Mouse (Mus musculus) CH12.LX (cell line): ENCODE results near the gene Tmem110. TPM values are rescaled to one million over a fixed set of nuclear protein-coding genes. Genes with fewer than 3 reads are reported as not detected.
A peak's percentile ranks its signal among the peaks of the same experiment; 100 is the strongest.

Source experiments
- DNase-seq: peaks from one replicate; pipeline ENCODE4 v3.0.0-alpha.2; 2013; ENCODE audit errors: extremely low read depth
- H3K27ac ChIP-seq: 2 replicates; pipeline ENCODE4 v1.5.1; 2012; ENCODE audit warnings: low read depth, mild to moderate bottlenecking, control low read depth, moderate library complexity; ENCODE audit not compliant: insufficient read depth
- H3K27me3 ChIP-seq: replicated peaks from 2 replicates; pipeline ENCODE3; 2012; ENCODE audit warnings: inconsistent platforms
- H3K36me3 ChIP-seq, 2 experiments: replicated peaks in 1 of 2; 2 replicates each; pipeline versions ENCODE3 to v1.6.1; 2012; ENCODE audit warnings: inconsistent platforms in 1 of 2, low read length in 1 of 2, mild to moderate bottlenecking in 1 of 2, mixed read lengths in 1 of 2, moderate library complexity in 1 of 2; ENCODE audit not compliant: control insufficient read depth in 1 of 2, insufficient read depth in 1 of 2
- H3K4me1 ChIP-seq, 2 experiments: 2 replicates each; pipeline ENCODE4 v1.6.1; 2012; ENCODE audit warnings: inconsistent platforms in 1 of 2, moderate library complexity in 1 of 2; ENCODE audit not compliant: insufficient read depth in 2 of 2, control insufficient read depth in 1 of 2
- H3K4me2 ChIP-seq: 2 replicates; pipeline ENCODE4 v1.6.1; 2012; ENCODE audit warnings: low read depth, mild to moderate bottlenecking, control low read depth; ENCODE audit not compliant: poor library complexity, insufficient read depth, severe bottlenecking
- H3K4me3 ChIP-seq, 3 experiments: fragments of 150-350 bp in 1 of 3; sonication (generic) in 1 of 3; replicated peaks in 1 of 3; 2 replicates each; pipeline versions ENCODE3 to v1.5.1; 2011 to 2012; ENCODE audit warnings: low read depth in 2 of 3, low read length in 2 of 3, mild to moderate bottlenecking in 2 of 3, moderate library complexity in 2 of 3, control low read depth in 1 of 3, improper control_type of control experiment in 1 of 3, inconsistent platforms in 1 of 3, mixed read lengths in 1 of 3; ENCODE audit not compliant: poor library complexity in 1 of 3
- H3K79me2 ChIP-seq: replicated peaks from 2 replicates; pipeline ENCODE4 v1.6.1; 2012; ENCODE audit warnings: mild to moderate bottlenecking, moderate library complexity; ENCODE audit not compliant: control insufficient read depth, poor library complexity, insufficient read depth, severe bottlenecking; ENCODE audit errors: extremely low read depth
- H3K9ac ChIP-seq: 2 replicates; pipeline ENCODE4 v1.6.1; 2012; ENCODE audit warnings: low read depth, mild to moderate bottlenecking, control low read depth, moderate library complexity; ENCODE audit not compliant: insufficient read depth
- H3K9me3 ChIP-seq: replicated peaks from 2 replicates; pipeline ENCODE3; 2012; ENCODE audit warnings: low read length, inconsistent platforms, mixed read lengths
- BHLHE40 ChIP-seq: IDR thresholded peaks from 2 replicates; pipeline ENCODE4 v1.6.1; 2011; ENCODE audit warnings: mild to moderate bottlenecking, low read depth, low read length, improper control_type of control experiment
- CHD2 ChIP-seq: IDR thresholded peaks from 2 replicates; pipeline ENCODE4 v1.6.1; 2011; ENCODE audit warnings: low read length, improper control_type of control experiment
- E2F4 ChIP-seq: IDR thresholded peaks from 2 replicates; pipeline ENCODE4 v1.6.1; 2011; ENCODE audit warnings: low read depth, low read length, improper control_type of control experiment; ENCODE audit not compliant: insufficient replicate concordance
- EP300 ChIP-seq: IDR thresholded peaks from 2 replicates; pipeline ENCODE4 v1.6.1; 2011; ENCODE audit warnings: low read length, improper control_type of control experiment
- JUN ChIP-seq: IDR thresholded peaks from 2 replicates; pipeline ENCODE4 v1.6.1; 2011; ENCODE audit warnings: low read depth, mild to moderate bottlenecking, low read length, improper control_type of control experiment, moderate library complexity; ENCODE audit not compliant: insufficient read depth
- MXI1 ChIP-seq: IDR thresholded peaks from 2 replicates; pipeline ENCODE4 v1.6.1; 2011; ENCODE audit warnings: mild to moderate bottlenecking, low read depth, low read length, improper control_type of control experiment
- MYC ChIP-seq: IDR thresholded peaks from 2 replicates; pipeline ENCODE4 v1.6.1; 2011; ENCODE audit warnings: low read depth, mild to moderate bottlenecking, improper control_type of control experiment, low read length
- NELFE ChIP-seq: IDR thresholded peaks from 2 replicates; pipeline ENCODE4 v1.6.1; 2011; ENCODE audit warnings: low read depth, low read length, improper control_type of control experiment
- NRF1 ChIP-seq: IDR thresholded peaks from 2 replicates; pipeline ENCODE4 v1.6.1; 2014; ENCODE audit warnings: low read depth, mild to moderate bottlenecking, inconsistent platforms, low read length, improper control_type of control experiment, moderate library complexity
- PAX5 ChIP-seq: IDR thresholded peaks from 2 replicates; pipeline ENCODE4 v1.6.1; 2012; ENCODE audit warnings: low read length, inconsistent platforms, mixed read lengths
- POLR2A ChIP-seq: IDR thresholded peaks from 2 replicates; pipeline ENCODE4 v1.6.1; 2011; ENCODE audit warnings: low read depth, mild to moderate bottlenecking, improper control_type of control experiment, low read length
- POLR2AphosphoS2 ChIP-seq: IDR thresholded peaks from 2 replicates; pipeline ENCODE4 v1.6.1; 2011; ENCODE audit warnings: low read depth, low read length, improper control_type of control experiment
- RAD21 ChIP-seq: IDR thresholded peaks from 2 replicates; pipeline ENCODE4 v1.6.1; 2011; ENCODE audit warnings: low read depth, mild to moderate bottlenecking, low read length, improper control_type of control experiment, moderate library complexity
- RCOR1 ChIP-seq: conservative IDR thresholded peaks from 2 replicates; pipeline ENCODE4 v1.6.1; 2012; ENCODE audit warnings: low read depth, mild to moderate bottlenecking, inconsistent platforms, low read length, improper control_type of control experiment
- TBP ChIP-seq: conservative IDR thresholded peaks from 2 replicates; pipeline ENCODE4 v1.6.1; 2011; ENCODE audit warnings: low read depth, low read length, improper control_type of control experiment
- TCF12 ChIP-seq: IDR thresholded peaks from 2 replicates; pipeline ENCODE4 v1.6.1; 2014; ENCODE audit warnings: low read depth, mild to moderate bottlenecking, inconsistent platforms, low read length, improper control_type of control experiment
- UBTF ChIP-seq: IDR thresholded peaks from 2 replicates; pipeline ENCODE4 v1.6.1; 2012; ENCODE audit warnings: low read depth, mild to moderate bottlenecking, inconsistent platforms, low read length, improper control_type of control experiment, moderate library complexity
- dilution Hi-C: fragments of 300-500 bp; cut with MboI; formaldehyde crosslinking; loops from 2 replicates; pipeline ENCODE4 v1.14.3; 2020; ENCODE audit warnings: low sequenced_read_pairs; ENCODE audit not compliant: extremely low pct_unique_long_range_greater_than_20kb, extremely low pct_ligation_motif_present
- in situ Hi-C: fragments of 300-500 bp; cut with MboI; formaldehyde crosslinking; loops from 3 replicates; pipeline ENCODE4 v1.14.3; 2019; ENCODE audit warnings: low sequenced_read_pairs, low pct_ligation_motif_present, low pct_unique_long_range_greater_than_20kb, mixed read lengths
- polyA plus RNA-seq: library from polyadenylated mRNA; unstranded; fragments of >175 nt; gene quantifications from 2 replicates; pipeline ENCODE4 v1.2.1, GENCODE M21; 2012; ENCODE audit warnings: low read depth; ENCODE audit not compliant: insufficient read length
- total RNA-seq, 2 experiments: library from RNA; depleted of rRNA; stranded (reverse); fragments of 300-350 nt in 1 of 2; fragments of >200 nt in 1 of 2; gene quantifications; 2 replicates each; pipeline ENCODE4 v1.2.3; 2012 to 2014

Gene Tmem110
- total and polyA plus RNA-seq, 3 experiments = 10.3 to 26.2 (median 19.4) TPM

DNA sequence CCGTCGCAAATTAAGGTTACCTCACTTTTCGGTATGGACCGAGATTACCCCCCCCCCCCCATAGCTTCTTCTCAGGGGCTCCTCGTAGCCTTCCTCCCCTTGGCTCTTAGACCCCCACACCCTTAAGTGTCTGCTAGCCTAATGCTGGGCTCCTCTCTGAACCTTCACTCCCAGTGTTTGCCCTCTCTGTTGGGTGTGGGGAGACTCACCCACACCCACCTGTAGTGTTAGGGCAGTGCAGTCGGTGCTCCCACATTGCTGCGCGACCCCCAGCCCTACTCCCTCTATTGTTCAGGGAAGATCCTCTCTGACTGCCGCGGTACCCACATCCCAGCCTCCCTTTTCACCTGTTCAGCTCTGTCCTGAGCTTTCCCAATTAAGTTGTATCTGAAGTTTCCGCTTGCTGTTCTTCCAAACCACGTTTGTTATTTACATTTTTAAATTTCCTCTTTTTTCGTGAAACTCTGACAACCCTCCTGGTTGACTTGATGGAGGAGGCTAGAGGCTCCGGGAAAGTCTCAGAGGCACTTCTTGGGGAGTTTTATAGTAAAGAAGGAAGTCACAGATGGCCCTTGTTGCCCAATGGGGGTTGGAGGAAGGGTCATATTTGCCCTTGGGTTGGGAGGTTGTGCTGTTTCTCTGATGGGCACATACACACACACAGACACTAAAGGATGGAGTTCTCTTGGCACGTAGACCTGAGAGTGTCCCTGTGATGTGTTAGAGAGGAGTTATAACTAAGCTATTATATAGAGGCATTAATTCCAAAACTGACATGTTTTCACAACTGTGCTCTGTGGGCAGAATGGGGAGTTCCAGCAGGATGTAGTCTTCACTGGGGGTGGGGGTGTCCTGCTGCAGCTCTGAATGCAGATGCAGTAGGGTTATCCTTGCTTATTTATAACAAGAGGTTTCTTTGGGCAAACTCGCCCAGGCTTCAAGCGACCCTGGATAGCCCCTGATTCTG is 1.1 kb downstream of the Tmem110 start:
- peaks cover 0 to 5% of the 10 kb centered on the region in 2 experiments for H3K36me3 ChIP-seq
- dilution Hi-C loops = no loop called here
- no peaks in the 10 kb centered on the region for H3K9me3 ChIP-seq
- H3K27me3 ChIP-seq = no peaks in the 10 kb centered on the region
- peak overlapping the region; percentile 68 to 89 (median 86) for H3K4me3 ChIP-seq
- H3K4me2 ChIP-seq = peak overlapping the region; percentile 65
- peak overlapping the region; percentile 81 for H3K27ac ChIP-seq
- in situ Hi-C loops = no loop called here
- peaks cover 8 to 55% of the 10 kb centered on the region in 2 experiments for H3K4me1 ChIP-seq
- no peak for DNase-seq
- peaks cover 46% of the 10 kb centered on the region for H3K79me2 ChIP-seq
- peak overlapping the region; percentile 60 for H3K9ac ChIP-seq
- no peak for TF ChIP-seq TBP
- TF ChIP-seq POLR2A = no peak
- TF ChIP-seq JUN = no peak
- TF ChIP-seq CHD2 = peak; percentile 27; the same call in 1 of the 2 replicates
- no peak for TF ChIP-seq RAD21
- TF ChIP-seq POLR2AphosphoS2 = no peak
- peak; percentile 37; the same call in 1 of the 2 replicates for TF ChIP-seq EP300
- TF ChIP-seq MXI1 = peak; percentile 34; the same call in 1 of the 2 replicates
- TF ChIP-seq BHLHE40 = no peak

DNA sequence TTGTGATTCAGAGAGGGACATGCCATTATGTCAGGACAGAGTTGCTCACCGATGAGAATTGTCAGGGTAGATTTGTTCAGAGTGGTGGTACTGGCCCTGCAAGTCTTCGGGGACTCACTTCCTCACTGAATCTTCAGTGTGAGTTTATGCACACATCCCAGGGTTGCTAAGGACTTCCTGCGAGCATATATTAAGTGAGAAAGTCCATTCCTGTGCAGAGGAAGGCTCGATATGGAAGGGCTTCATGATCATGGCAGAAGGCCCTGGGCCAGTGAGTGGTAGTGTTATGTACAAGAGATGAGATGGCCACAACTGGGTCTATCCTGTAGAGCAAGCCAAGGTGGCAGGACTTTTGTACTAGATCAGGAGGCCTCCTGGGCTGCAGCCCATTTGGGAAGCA is 2.1 kb downstream of the Tmem110 start:
- TF ChIP-seq NRF1 = no peak
- TF ChIP-seq TCF12 = no peak
- no peak for TF ChIP-seq EP300
- no peak for TF ChIP-seq CHD2
- TF ChIP-seq E2F4 = no peak
- TF ChIP-seq NELFE = no peak
- TF ChIP-seq BHLHE40 = no peak
- TF ChIP-seq RCOR1 = no peak
- no peak for TF ChIP-seq PAX5
- no peak for TF ChIP-seq UBTF
- TF ChIP-seq MYC = no peak
- in situ Hi-C loops (no loop called here), dilution Hi-C loops (no loop called here)
- peaks cover 8 to 62% of the 10 kb centered on the region in 2 experiments for H3K4me1 ChIP-seq
- H3K27me3 ChIP-seq = no peaks in the 10 kb centered on the region
- peaks cover 48% of the 10 kb centered on the region for H3K79me2 ChIP-seq
- no peaks in the 10 kb centered on the region for H3K9me3 ChIP-seq
- DNase-seq = peak; percentile 32
- peak overlapping the region; percentile 60 for H3K9ac ChIP-seq
- H3K4me2 ChIP-seq = peak overlapping the region; percentile 65
- H3K4me3 ChIP-seq = peak overlapping the region; percentile 35 to 86 (median 68)
- peaks cover 0 to 8% of the 10 kb centered on the region in 2 experiments for H3K36me3 ChIP-seq
- peak overlapping the region; percentile 73 for H3K27ac ChIP-seq
